Mouse (Mus musculus) olfactory bulb, adult 2 months (tissue): ENCODE measurements around the gene Clca3a1.
"Not testable (repeated sequence)": the region's sequence is repeated elsewhere in the genome, so short reads cannot be mapped to it uniquely, and the experiment has no call there.

ENCODE experiments used
- CTCF ChIP-seq: fragments of 200-500 bp; IDR thresholded peaks from 2 replicates; pipeline ENCODE4 v1.5.1; 2012; ENCODE audit warnings: low read depth, mild to moderate bottlenecking, low read length, moderate library complexity; ENCODE audit not compliant: insufficient read depth
- POLR2A ChIP-seq: fragments of 200-500 bp; IDR thresholded peaks from 2 replicates; pipeline ENCODE4 v1.6.1; 2012; ENCODE audit warnings: mild to moderate bottlenecking, low read depth, low read length, moderate library complexity; ENCODE audit not compliant: insufficient read depth

GRCm38 (mm10) chr3:144722566-144722965 lies 38.2 kb downstream of the Clca3a1 start:
- TF ChIP-seq CTCF, POLR2A: not testable (repeated sequence)
